Mouse (Mus musculus) ES-CJ7 (cell line): ENCODE data around the gene Skint11.
"Not testable (repeated sequence)": the region's sequence is repeated elsewhere in the genome, so short reads cannot be mapped to it uniquely, and the experiment has no call there.

Experiments
- DNase-seq: peaks from one replicate; pipeline ENCODE4 v3.0.0; 2011; ENCODE audit warnings: low read depth, low spot score

The Skint11 gene

GRCm38 (mm10) chr4:114163084-114163483 lies at the start of gene Skint11:
Skint11 (plus strand) TSS chr4:114163384.
- DNase-seq, result no peak

GRCm38 (mm10) chr4:114161149-114161548 lies 2.0 kb upstream of the Skint11 start:
- DNase-seq, result no peak

GRCm38 (mm10) chr4:114172898-114173297 lies 9.7 kb downstream of the Skint11 start:
- DNase-seq, result not testable (repeated sequence)

- not testable (repeated sequence) for DNase-seq
Observed at GRCm38 (mm10) chr4:114256906-114257305, 93.7 kb downstream of the Skint11 start.
